Mouse (Mus musculus): ENCODE measurements around the gene Gm42906. TPM values are rescaled to one million over a fixed set of nuclear protein-coding genes. Genes with fewer than 3 reads are reported as not detected.

Gm42906 gene
- total and polyA plus RNA-seq, 3 experiments: not detected

- no peak for TF ChIP-seq ZMIZ1 (IDR thresholded peaks at IDR 0.05; ENCODE audit: low read depth, low read length)
- TF ChIP-seq ELF1 (IDR thresholded peaks at IDR 0.05; ENCODE audit: low read depth, low read length): no peak
- TF ChIP-seq USF2 (conservative IDR thresholded peaks at IDR 0.05; ENCODE audit: low read depth, low read length): no peak
- no peak for TF ChIP-seq IRF4 (IDR thresholded peaks at IDR 0.05; ENCODE audit: low read depth, low read length)
- peak; percentile 50; the same call in 1 of the 2 replicates for TF ChIP-seq JUN (IDR thresholded peaks at IDR 0.05; ENCODE audit: insufficient read depth, low read depth, low read length)
- no peak for TF ChIP-seq SMC3 (IDR thresholded peaks at IDR 0.05; ENCODE audit: low read depth, low read length)
- TF ChIP-seq E2F4 (IDR thresholded peaks at IDR 0.05; ENCODE audit: insufficient replicate concordance, low read depth, low read length): no peak
- TF ChIP-seq CTCF (conservative IDR thresholded peaks at IDR 0.05 in 1 of 2, IDR thresholded peaks at IDR 0.05 in 1 of 2; ENCODE audit: low read depth in 2 of 2, low read length in 2 of 2): no peak
- no peak for TF ChIP-seq MAFK (IDR thresholded peaks at IDR 0.05; ENCODE audit: insufficient replicate concordance, low read length)
- no peak for TF ChIP-seq TBP (conservative IDR thresholded peaks at IDR 0.05; ENCODE audit: low read depth, low read length)
- TF ChIP-seq SIN3A (IDR thresholded peaks at IDR 0.05; ENCODE audit: low read length): peak; percentile 83
- no peak; the same call in 1 of the 2 replicates for TF ChIP-seq MXI1 (IDR thresholded peaks at IDR 0.05; ENCODE audit: low read depth, low read length)
- no peak for TF ChIP-seq PAX5 (IDR thresholded peaks at IDR 0.05; ENCODE audit: low read length)
- TF ChIP-seq MYC (IDR thresholded peaks at IDR 0.05; ENCODE audit: low read depth, low read length): no peak
These were observed 315.2 kb downstream of the Gm42906 start (continued) for GRCm38 (mm10) chr5:151112743-151113142.

DNA sequence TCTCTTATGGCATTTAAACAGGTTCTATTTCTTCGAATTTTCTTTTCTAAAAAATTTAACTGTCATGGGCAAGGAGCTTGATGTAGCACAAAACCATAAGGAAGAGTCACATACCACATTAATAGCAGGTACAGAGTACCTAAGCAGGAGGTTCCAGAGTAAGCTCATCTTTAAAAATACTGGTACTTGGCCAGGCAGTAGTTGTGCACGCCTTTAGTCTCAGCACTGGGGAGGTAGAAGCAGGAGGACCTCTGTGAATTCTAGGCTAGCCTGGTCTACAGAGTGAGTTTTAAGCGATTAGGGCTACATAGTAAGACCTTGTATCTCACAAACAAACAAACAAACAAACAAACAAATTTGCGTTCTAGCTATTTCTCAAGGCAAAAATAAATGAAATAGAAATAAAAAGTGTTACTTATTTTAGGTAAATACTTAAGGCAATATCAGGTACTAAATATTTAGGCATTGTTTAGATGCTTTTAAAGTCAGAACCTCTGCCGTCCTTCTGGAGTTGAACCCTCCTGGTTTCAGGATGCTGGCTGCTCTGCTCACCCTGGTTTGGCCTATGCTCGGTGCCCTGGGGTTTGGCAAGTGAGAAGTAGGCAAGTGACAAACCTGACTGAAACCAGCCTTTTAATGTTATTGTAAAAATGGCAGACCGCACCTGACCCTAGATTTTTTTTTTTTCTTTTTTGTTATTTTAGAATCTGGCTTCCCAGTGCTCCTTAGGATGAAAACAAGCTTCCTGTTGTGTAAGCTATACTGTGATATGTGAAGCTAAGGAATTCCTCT lies 316.7 kb downstream of the Gm42906 start:
- H3K36me3 ChIP-seq (replicated peaks in 1 of 2; ENCODE audit: control insufficient read depth in 1 of 2, insufficient read depth in 1 of 2, low read length in 1 of 2): peaks cover 4 to 42% of the 10 kb centered on the region in 2 experiments
- peak overlapping the region; percentile 18; the same call in 1 of the 2 replicates for H3K9ac ChIP-seq (ENCODE audit: insufficient read depth, low read depth)
- dilution Hi-C loops (cut with MboI; ENCODE audit: extremely low pct_ligation_motif_present, extremely low pct_unique_long_range_greater_than_20kb, low sequenced_read_pairs) (no loop called here), in situ Hi-C loops (cut with MboI; ENCODE audit: low pct_ligation_motif_present, low pct_unique_long_range_greater_than_20kb, low sequenced_read_pairs) (no loop called here)
- no peak overlapping the region for H3K4me3 ChIP-seq (replicated peaks in 1 of 3; ENCODE audit: low read depth in 2 of 3, low read length in 2 of 3, poor library complexity in 1 of 3)
- peaks cover 78% of the 10 kb centered on the region for H3K79me2 ChIP-seq (replicated peaks; ENCODE audit: control insufficient read depth, extremely low read depth, insufficient read depth, poor library complexity, severe bottlenecking)
- TF ChIP-seq ELF1 (IDR thresholded peaks at IDR 0.05; ENCODE audit: low read depth, low read length) (0 out of 2 replicates have a peak, but pooled peaks have one; percentile 13), ZMIZ1 (IDR thresholded peaks at IDR 0.05; ENCODE audit: low read depth, low read length) (0 out of 2 replicates have a peak, but pooled peaks have one; percentile 52), ETS1 (conservative IDR thresholded peaks at IDR 0.05; ENCODE audit: low read depth, low read length) (no peak; the same call in 1 of the 2 replicates), TCF12 (IDR thresholded peaks at IDR 0.05; ENCODE audit: low read depth, low read length) (0 out of 2 replicates have a peak, but pooled peaks have one; percentile 4), BHLHE40 (IDR thresholded peaks at IDR 0.05; ENCODE audit: low read depth, low read length) (peak; percentile 72; the same call in 1 of the 2 replicates), MYC (IDR thresholded peaks at IDR 0.05; ENCODE audit: low read depth, low read length) (0 out of 2 replicates have a peak, but pooled peaks have one; percentile 25), USF1 (IDR thresholded peaks at IDR 0.05; ENCODE audit: low read depth, low read length) (no peak), IRF4 (IDR thresholded peaks at IDR 0.05; ENCODE audit: low read depth, low read length) (no peak), JUND (conservative IDR thresholded peaks at IDR 0.05; ENCODE audit: low read depth, low read length) (no peak; the same call in 1 of the 2 replicates), ZNF384 (IDR thresholded peaks at IDR 0.05; ENCODE audit: low read depth, low read length) (0 out of 2 replicates have a peak, but pooled peaks have one; percentile 6), MAX (IDR thresholded peaks at IDR 0.05; ENCODE audit: low read length) (no peak)
- H3K4me1 ChIP-seq (ENCODE audit: control insufficient read depth in 1 of 2, insufficient read depth in 2 of 2): peaks cover 4 to 66% of the 10 kb centered on the region in 2 experiments; a peak in 3 of 4 replicates
- DNase-seq (ENCODE audit: extremely low read depth): peak; percentile 32
- peak overlapping the region; percentile 96 for H3K27ac ChIP-seq (ENCODE audit: insufficient read depth, low read depth)
- no peaks in the 10 kb centered on the region for H3K9me3 ChIP-seq (replicated peaks; ENCODE audit: low read length)
- peak overlapping the region; percentile 64 for H3K4me2 ChIP-seq (ENCODE audit: insufficient read depth, low read depth, poor library complexity, severe bottlenecking)
- H3K27me3 ChIP-seq (replicated peaks): no peaks in the 10 kb centered on the region
